9 mouse cellular contexts compared by ENCODE assay signal in genomic region chr4:133093056-133093455, GRCm38 (mm10). TPM values are rescaled to one million over a fixed set of nuclear protein-coding genes. Genes with fewer than 3 reads are reported as not detected.
DNase-seq lines count a peak whose midpoint lies in the region; ATAC-seq and TF ChIP-seq lines count a peak whose summit lies in the region.
"Had no signal": no experiment of that assay in that cellular context is flagged by ENCODE, and none has a peak within 500 bp of the region (broad histone marks: within the 10 kb centered on the region; RNA-seq: fewer than 3 reads in every experiment).

No protein-coding gene starts in this region.

- no peak overlapping the region for H3K9ac ChIP-seq in midbrain, embryonic 11.5 days (ENCODE audit: low read length)

- H3K4me3 ChIP-seq in gastrocnemius, adult 2 months: no peak overlapping the region; the same call in 1 of the 2 replicates
- no peak overlapping the region for H3K4me3 ChIP-seq in midbrain, embryonic 10.5 days
- H3K4me3 ChIP-seq in midbrain, embryonic 11.5 days (ENCODE audit: low read depth, low read length): no peak overlapping the region
- no peak overlapping the region for H3K4me3 ChIP-seq in limb, embryonic 10.5 days
- H3K4me3 ChIP-seq in olfactory bulb, adult 2 months (ENCODE audit: insufficient read depth, low read depth, low read length): no peak overlapping the region

- H3K4me1 ChIP-seq in midbrain, embryonic 10.5 days: peaks cover 57% of the 10 kb centered on the region
- peaks cover 41% of the 10 kb centered on the region for H3K4me1 ChIP-seq in midbrain, embryonic 11.5 days (ENCODE audit: control insufficient read depth, insufficient read depth, low read length)
- H3K4me1 ChIP-seq in limb, embryonic 10.5 days: peaks cover 69% of the 10 kb centered on the region
- peaks cover 54% of the 10 kb centered on the region for H3K4me1 ChIP-seq in olfactory bulb, adult 2 months (ENCODE audit: control insufficient read depth, insufficient read depth, low read length)

- no peaks in the 10 kb centered on the region for H3K36me3 ChIP-seq in midbrain, embryonic 10.5 days
- H3K36me3 ChIP-seq in midbrain, embryonic 11.5 days (ENCODE audit: control insufficient read depth, insufficient read depth, low read length): no peaks in the 10 kb centered on the region
- H3K36me3 ChIP-seq in limb, embryonic 10.5 days: no peaks in the 10 kb centered on the region
- H3K36me3 ChIP-seq: neural tube, embryonic 12.5 days had no signal

- peak overlapping the region; percentile 88 for H3K27ac ChIP-seq in gastrocnemius, adult 2 months
- peak overlapping the region; percentile 84 for H3K27ac ChIP-seq in midbrain, embryonic 10.5 days (replicated peaks)
- H3K27ac ChIP-seq in midbrain, embryonic 11.5 days (ENCODE audit: low read depth, low read length): no peak overlapping the region
- H3K27ac ChIP-seq in limb, embryonic 10.5 days: peak overlapping the region; percentile 91
- peak overlapping the region; percentile 95 for H3K27ac ChIP-seq in olfactory bulb, adult 2 months (ENCODE audit: insufficient read depth, low read depth, low read length)

- WGBS in midbrain, embryonic 10.5 days: 56% methylated on average over 6 of the region's 6 CpGs
- WGBS in midbrain, embryonic 11.5 days: 55% methylated on average over 6 of the region's 6 CpGs
- WGBS in limb, embryonic 10.5 days: 59% methylated on average over 6 of the region's 6 CpGs
- 55% methylated on average over 6 of the region's 6 CpGs for WGBS in olfactory bulb, adult 2 months

- no peak for TF ChIP-seq CTCF in gastrocnemius, adult 2 months (IDR thresholded peaks at IDR 0.05)
- no peak for TF ChIP-seq CTCF in olfactory bulb, adult 2 months (IDR thresholded peaks at IDR 0.05; ENCODE audit: insufficient read depth, low read depth, low read length)

- H3K27me3 ChIP-seq in midbrain, embryonic 10.5 days (ENCODE audit: low read depth, poor library complexity, severe bottlenecking): peaks cover 64% of the 10 kb centered on the region
- peaks cover 6% of the 10 kb centered on the region; the same call in 1 of the 2 replicates for H3K27me3 ChIP-seq in midbrain, embryonic 11.5 days (ENCODE audit: control insufficient read depth, insufficient read depth, low read length)
- 0 out of 2 replicates have a peak, but pooled peaks cover 9% of the 10 kb centered on the region for H3K27me3 ChIP-seq in limb, embryonic 10.5 days (ENCODE audit: low read depth, poor library complexity, severe bottlenecking)
- H3K27me3 ChIP-seq: neural tube, embryonic 12.5 days had no signal

- no peak overlapping the region for H3K4me2 ChIP-seq in midbrain, embryonic 11.5 days

- no peaks in the 10 kb centered on the region for H3K9me3 ChIP-seq in midbrain, embryonic 10.5 days (replicated peaks)
- no peaks in the 10 kb centered on the region for H3K9me3 ChIP-seq in midbrain, embryonic 11.5 days (ENCODE audit: control insufficient read depth, low read length)
- H3K9me3 ChIP-seq in limb, embryonic 10.5 days (replicated peaks): no peaks in the 10 kb centered on the region
- H3K9me3 ChIP-seq: neural tube, embryonic 12.5 days had no signal

- DNase-seq in gastrocnemius, adult 2 months: no peak
- no peak for DNase-seq in gastrocnemius, postnatal 25 days
- DNase-seq in midbrain, embryonic 10.5 days (ENCODE audit: low spot score): no peak
- no peak for DNase-seq in midbrain, embryonic 11.5 days (ENCODE audit: low spot score, missing footprints)
- no peak for DNase-seq in limb, embryonic 10.5 days (ENCODE audit: low spot score)
- no peak for DNase-seq in frontal cortex, postnatal 14 days (ENCODE audit: low spot score in 2 of 2)

- no peak for TF ChIP-seq POLR2A in olfactory bulb, adult 2 months (IDR thresholded peaks at IDR 0.05; ENCODE audit: insufficient read depth, low read depth, low read length)

- ATAC-seq in midbrain, embryonic 11.5 days (ENCODE audit: low FRiP score): no peak
- ATAC-seq in erythroblast, adult 5-6 weeks (replicated peaks; ENCODE audit: low FRiP score, poor library complexity, severe bottlenecking): no peak

- intact Hi-C loops in gastrocnemius, adult 2 months (cut with DNase I): no loop called here

RNA-seq across cellular contexts. Expression of gene Wasf2, which starts 37.2 kb away (rescaled TPM):
- total RNA-seq in gastrocnemius, adult 2 months (2021): 10 to 100 TPM; 34.9 to 35.6 TPM
- total RNA-seq in gastrocnemius, postnatal 25 days (2021): 10 to 100 TPM; 33.8 to 39.7 TPM
- polyA plus RNA-seq in midbrain, embryonic 10.5 days (2016; fragmentation: Nextera tagmentation; extraction: Ambion mirVana): 48.3 and 50.3 TPM in 2 replicates
- polyA plus RNA-seq in midbrain, embryonic 11.5 days (2014; fragmentation: Nextera tagmentation; extraction: Ambion mirVana): 38.3 and 40.1 TPM in 2 replicates
- polyA plus RNA-seq in limb, embryonic 10.5 days (2016; fragmentation: Nextera tagmentation; extraction: Ambion mirVana): 62.9 and 73.7 TPM in 2 replicates
- not detected in 2 replicates for polyA plus RNA-seq in olfactory bulb, adult 2 months (2012; ENCODE audit: insufficient read depth, insufficient read length, low replicate concordance, missing spikeins)
- total RNA-seq in erythroblast, adult 5-6 weeks (2015; ENCODE audit: low replicate concordance): 49.6 and 78.6 TPM in 2 replicates
- 40.3 and 58.8 TPM in 2 replicates for total RNA-seq in erythroblast, adult 5-6 weeks (2017; ENCODE audit: low replicate concordance)

Comparison
In these comparisons a context has a peak if more than half of its experiments do, and no peak if none do; other contexts are left out.
1. RNA of gene Wasf2, which starts 37.2 kb away (polyA plus RNA-seq): 62.9 to 73.7 TPM in limb, embryonic 10.5 days, 48.3 to 50.3 TPM in midbrain, embryonic 10.5 days and 38.3 to 40.1 TPM in midbrain, embryonic 11.5 days; not detected in olfactory bulb, adult 2 months; every median in the first group is over 10 times any median in the second.